Mouse (Mus musculus): ENCODE measurements around the gene Camk2g.

DNA sequence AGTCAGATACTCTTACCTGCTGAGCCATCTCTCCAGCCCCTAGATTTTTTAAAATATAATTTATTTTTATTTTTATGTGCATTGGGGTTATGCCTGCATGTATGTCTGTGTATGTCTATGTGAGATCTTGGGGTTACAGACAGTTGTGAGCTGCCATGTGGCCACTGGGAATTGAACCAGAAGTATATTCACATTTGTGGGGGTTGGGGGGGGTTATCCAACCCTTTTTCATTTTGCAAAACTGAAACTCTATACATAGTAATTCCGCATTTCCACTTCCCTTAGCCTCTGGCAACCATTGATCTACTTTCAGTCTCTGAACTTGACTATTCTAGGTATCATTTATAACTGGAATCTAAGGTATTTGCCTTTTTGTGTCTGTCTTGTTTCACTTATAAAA lies 30.6 kb upstream of the Camk2g start:
- no peak for TF ChIP-seq CTCF (IDR thresholded peaks at IDR 0.05; ENCODE audit: control insufficient read depth, insufficient read depth, insufficient replicate concordance, low read depth, low read length)
- no peak for TF ChIP-seq POLR2A (IDR thresholded peaks at IDR 0.05; ENCODE audit: control insufficient read depth, low read depth, low read length)
